Mouse (Mus musculus): ENCODE data around the gene Hes5.

Gene Hes5

GRCm38 (mm10) chr4:154941831-154942230, 18.9 kb upstream of the Hes5 start:
- in situ Hi-C loops (cut with MboI, MseI) = loop anchor here (5.0 kb wide), 1 partner anchor 60 kb away; no protein-coding TSS in a partner anchor

- in situ Hi-C loops (cut with MboI, MseI) = loop anchor here (5.0 kb wide), 1 partner anchor 60 kb away; no protein-coding TSS in a partner anchor
Measured at GRCm38 (mm10) chr4:154942632-154943322, 17.9 kb upstream of the Hes5 start.

- in situ Hi-C loops (cut with MboI, MseI) = loop anchor here (5.0 kb wide), 1 partner anchor 61 kb away; no protein-coding TSS in a partner anchor
Measured at GRCm38 (mm10) chr4:154943323-154944039, 17.2 kb upstream of the Hes5 start.

GRCm38 (mm10) chr4:154944121-154944590, 16.6 kb upstream of the Hes5 start:
- in situ Hi-C loops (cut with MboI, MseI) = loop anchor here (5.0 kb wide), 1 partner anchor 62 kb away; no protein-coding TSS in a partner anchor

GRCm38 (mm10) chr4:154946319-154946718, 14.4 kb upstream of the Hes5 start:
- in situ Hi-C loops (cut with MboI, MseI) = no loop called here

GRCm38 (mm10) chr4:154948066-154948939, 12.4 kb upstream of the Hes5 start:
- in situ Hi-C loops (cut with MboI, MseI) = no loop called here

GRCm38 (mm10) chr4:154948940-154949588, 11.7 kb upstream of the Hes5 start:
- in situ Hi-C loops (cut with MboI, MseI) = no loop called here

GRCm38 (mm10) chr4:154949589-154949982, 11.1 kb upstream of the Hes5 start:
- in situ Hi-C loops (cut with MboI, MseI) = no loop called here

GRCm38 (mm10) chr4:154952461-154953241, 8.1 kb upstream of the Hes5 start:
- in situ Hi-C loops (cut with MboI, MseI) = no loop called here

- in situ Hi-C loops (cut with MboI, MseI) = no loop called here
Measured at GRCm38 (mm10) chr4:154956604-154957003, 4.1 kb upstream of the Hes5 start.

GRCm38 (mm10) chr4:154957289-154957993, 3.3 kb upstream of the Hes5 start:
- in situ Hi-C loops (cut with MboI, MseI) = no loop called here

- in situ Hi-C loops (cut with MboI, MseI) = no loop called here
Measured at GRCm38 (mm10) chr4:154958171-154958570, 2.6 kb upstream of the Hes5 start.

GRCm38 (mm10) chr4:154958621-154959020, 2.1 kb upstream of the Hes5 start:
- in situ Hi-C loops (cut with MboI, MseI) = no loop called here

- in situ Hi-C loops (cut with MboI, MseI) = loop anchor here (10.0 kb wide), 1 partner anchor 285 kb away; the partner anchor contains the start of gene Faap20
Measured at GRCm38 (mm10) chr4:154960021-154960689, 568 bp upstream of the Hes5 start.

- in situ Hi-C loops (cut with MboI, MseI) = loop anchor here (10.0 kb wide), 1 partner anchor 284 kb away; the partner anchor contains the start of gene Faap20
Measured at GRCm38 (mm10) chr4:154961226-154961738, 559 bp downstream of the Hes5 start.

- in situ Hi-C loops (cut with MboI, MseI) = loop anchor here (10.0 kb wide), 1 partner anchor 283 kb away; the partner anchor contains the start of gene Faap20
Measured at GRCm38 (mm10) chr4:154961911-154962310, 1.2 kb downstream of the Hes5 start.

GRCm38 (mm10) chr4:154962683-154963082, 2.0 kb downstream of the Hes5 start:
- in situ Hi-C loops (cut with MboI, MseI) = loop anchor here (10.0 kb wide), 1 partner anchor 282 kb away; the partner anchor contains the start of gene Faap20

GRCm38 (mm10) chr4:154963190-154963836, 2.6 kb downstream of the Hes5 start:
- in situ Hi-C loops (cut with MboI, MseI) = loop anchor here (10.0 kb wide), 1 partner anchor 281 kb away; the partner anchor contains the start of gene Faap20
